Mouse (Mus musculus) E14TG2a.4 (cell line): ENCODE data around the gene Rab2b.

Experiments used
- H3K27me3 ChIP-seq: 2 replicates; pipeline ENCODE4 v1.6.1; 2014; ENCODE audit warnings: low read length, control low read depth; ENCODE audit not compliant: insufficient read depth
- H3K36me3 ChIP-seq: 2 replicates; pipeline ENCODE4 v1.6.1; 2014; ENCODE audit warnings: low read length, control low read depth; ENCODE audit not compliant: insufficient read depth
- H3K4me1 ChIP-seq: replicated peaks from 2 replicates; pipeline ENCODE4 v1.6.1; 2014; ENCODE audit warnings: low read depth, low read length, control low read depth
- H3K4me3 ChIP-seq: replicated peaks from 2 replicates; pipeline ENCODE4 v1.5.1; 2014; ENCODE audit warnings: mild to moderate bottlenecking, low read length
- H3K9me3 ChIP-seq: 2 replicates; pipeline ENCODE4 v1.6.1; 2014; ENCODE audit warnings: low read length, control low read depth
- CTCF ChIP-seq: conservative IDR thresholded peaks from 2 replicates; pipeline ENCODE4 v1.5.1; 2014; ENCODE audit warnings: low read length
- NANOG ChIP-seq: IDR thresholded peaks from 2 replicates; pipeline ENCODE4 v1.6.1; 2014; ENCODE audit warnings: borderline replicate concordance, low read length, mixed read lengths
- POU5F1 ChIP-seq: IDR thresholded peaks from 2 replicates; pipeline ENCODE4 v1.6.1; 2014; ENCODE audit warnings: low read length, borderline replicate concordance

Gene Rab2b

GRCm38 (mm10) chr14:52278932-52279746 is at the start of gene Rab2b, which contains the start of gene Tox4:
Gene Rab2b (minus strand): TSS chr14:52279545.
Gene Tox4 (plus strand): TSS chr14:52279146.
- no peaks in the 10 kb centered on the region for H3K27me3 ChIP-seq
- H3K36me3 ChIP-seq, result peaks cover 14% of the 10 kb centered on the region
- TF ChIP-seq CTCF, result peak; percentile 88
- TF ChIP-seq NANOG, result no peak
- peaks cover 33% of the 10 kb centered on the region for H3K4me1 ChIP-seq
- H3K9me3 ChIP-seq, result no peaks in the 10 kb centered on the region
- H3K4me3 ChIP-seq, result peak within 1 kb of the TSS; percentile 95

- no peak for TF ChIP-seq NANOG
- no peaks in the 10 kb centered on the region for H3K9me3 ChIP-seq
- peak within 1 kb of the TSS; percentile 68 for H3K4me3 ChIP-seq
- H3K4me1 ChIP-seq, result peaks cover 73% of the 10 kb centered on the region
- peaks cover 39% of the 10 kb centered on the region for H3K27me3 ChIP-seq
- no peaks in the 10 kb centered on the region for H3K36me3 ChIP-seq
Observed at GRCm38 (mm10) chr14:52327910-52328812, 48.8 kb upstream of the Rab2b start, which contains the start of gene Sall2. Gene Sall2 (minus strand): TSS chr14:52328762.

GRCm38 (mm10) chr14:52327375-52327901 is 48.1 kb upstream of the Rab2b start:
- Histone ChIP-seq H3K4me1 (peaks cover 70% of the 10 kb centered on the region), H3K36me3 (no peaks in the 10 kb centered on the region), H3K9me3 (no peaks in the 10 kb centered on the region), H3K27me3 (peaks cover 39% of the 10 kb centered on the region), H3K4me3 (peak overlapping the region; percentile 52)
- no peak for TF ChIP-seq CTCF
- TF ChIP-seq POU5F1, result no peak
- no peak for TF ChIP-seq NANOG

GRCm38 (mm10) chr14:52325890-52326289 is 46.5 kb upstream of the Rab2b start:
- Histone ChIP-seq H3K9me3 (no peaks in the 10 kb centered on the region), H3K4me3 (0 out of 2 replicates have a peak overlapping the region, but pooled peaks have one; percentile 26), H3K4me1 (peaks cover 54% of the 10 kb centered on the region), H3K36me3 (no peaks in the 10 kb centered on the region), H3K27me3 (peaks cover 39% of the 10 kb centered on the region)
- peak; percentile 44 for TF ChIP-seq CTCF
- TF ChIP-seq POU5F1, result no peak

GRCm38 (mm10) chr14:52319361-52319760 is 40.0 kb upstream of the Rab2b start:
- no peak overlapping the region for H3K4me3 ChIP-seq
- no peaks in the 10 kb centered on the region for H3K36me3 ChIP-seq
- H3K27me3 ChIP-seq, result peaks cover 26% of the 10 kb centered on the region
- peaks cover 31% of the 10 kb centered on the region for H3K4me1 ChIP-seq
- TF ChIP-seq POU5F1 (no peak), CTCF (no peak), NANOG (no peak)
- H3K9me3 ChIP-seq, result no peaks in the 10 kb centered on the region

GRCm38 (mm10) chr14:52316441-52317225 is 37.3 kb upstream of the Rab2b start:
- Histone ChIP-seq H3K4me1 (peaks cover 49% of the 10 kb centered on the region), H3K4me3 (peak overlapping the region; percentile 90), H3K36me3 (peaks cover 6% of the 10 kb centered on the region; the same call in 1 of the 2 replicates), H3K9me3 (no peaks in the 10 kb centered on the region), H3K27me3 (peaks cover 45% of the 10 kb centered on the region)
- TF ChIP-seq NANOG (no peak), POU5F1 (no peak), CTCF (no peak)

GRCm38 (mm10) chr14:52315792-52316440 is 36.6 kb upstream of the Rab2b start:
- peak overlapping the region; percentile 90 for H3K4me3 ChIP-seq
- peaks cover 49% of the 10 kb centered on the region for H3K27me3 ChIP-seq
- no peak for TF ChIP-seq NANOG
- TF ChIP-seq POU5F1, result no peak
- TF ChIP-seq CTCF, result no peak
- peaks cover 49% of the 10 kb centered on the region for H3K4me1 ChIP-seq
- peaks cover 6% of the 10 kb centered on the region; the same call in 1 of the 2 replicates for H3K36me3 ChIP-seq
- H3K9me3 ChIP-seq, result no peaks in the 10 kb centered on the region
